ENCODE assay signal across 9 mouse cellular contexts in the genomic region with DNA sequence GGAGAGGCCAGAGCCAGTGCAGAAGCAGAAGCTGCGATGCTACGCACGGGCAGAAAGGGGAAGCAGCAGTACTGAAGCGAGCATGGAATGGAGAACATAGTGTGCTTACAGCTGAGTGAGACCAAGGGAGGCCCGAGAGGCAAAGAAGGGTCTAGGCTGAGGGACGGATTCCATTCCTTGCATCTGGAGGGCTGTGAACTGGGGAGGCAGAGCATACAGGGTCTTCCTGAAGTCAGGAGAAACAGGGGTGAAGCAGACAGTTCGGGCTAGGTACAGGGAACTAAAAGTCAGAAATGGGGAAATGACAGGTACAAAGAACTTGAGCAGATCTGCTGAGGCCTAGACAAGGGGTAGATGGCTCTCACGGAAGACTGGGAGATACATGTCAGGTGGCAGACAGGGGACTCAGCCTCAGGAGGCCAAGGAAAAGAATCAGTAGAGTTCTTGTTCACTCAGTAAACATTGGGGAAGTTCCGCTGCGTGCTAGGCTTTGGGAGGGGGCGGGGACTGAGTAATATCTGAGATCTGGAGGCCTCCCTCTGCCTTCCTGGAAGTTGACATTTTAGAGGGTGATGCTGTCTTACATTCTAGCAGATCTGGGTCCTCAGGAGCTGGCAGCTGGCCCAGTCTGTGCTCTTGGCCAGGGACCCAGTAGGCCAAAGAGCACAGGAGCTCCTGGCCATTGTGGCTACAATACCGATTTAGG. TPM values are rescaled to one million over a fixed set of nuclear protein-coding genes. Genes with fewer than 3 reads are reported as not detected.
A peak's percentile ranks its signal among the peaks of the same experiment; 100 is the strongest.
DNase-seq lines count a peak whose midpoint lies in the region; ATAC-seq lines count a peak whose summit lies in the region.
"Had no signal": no experiment of that assay in that cellular context is flagged by ENCODE, and none has a peak within 500 bp of the region (broad histone marks: within the 10 kb centered on the region; RNA-seq: fewer than 3 reads in every experiment).

No protein-coding gene starts in this region.

- H3K36me3 ChIP-seq in hindbrain, embryonic 12.5 days, result peaks cover 54% of the 10 kb centered on the region
- peaks cover 68% of the 10 kb centered on the region for H3K36me3 ChIP-seq in hindbrain, embryonic 10.5 days
- H3K36me3 ChIP-seq in liver, embryonic 11.5 days (ENCODE audit: control insufficient read depth, insufficient read depth, low read length), result no peaks in the 10 kb centered on the region; the same call in 1 of the 2 replicates
- H3K36me3 ChIP-seq in neural tube, embryonic 14.5 days (ENCODE audit: control insufficient read depth, insufficient read depth, low read length), result peaks cover 49% of the 10 kb centered on the region

- H3K9me3 ChIP-seq in hindbrain, embryonic 12.5 days (replicated peaks), result no peaks in the 10 kb centered on the region
- no peaks in the 10 kb centered on the region for H3K9me3 ChIP-seq in hindbrain, embryonic 10.5 days
- no peaks in the 10 kb centered on the region for H3K9me3 ChIP-seq in liver, embryonic 11.5 days (ENCODE audit: control insufficient read depth, low read length)
- no peaks in the 10 kb centered on the region for H3K9me3 ChIP-seq in neural tube, embryonic 14.5 days (ENCODE audit: control insufficient read depth, low read length)
- H3K9me3 ChIP-seq: limb, embryonic 15.5 days had no signal

- WGBS in hindbrain, embryonic 12.5 days, result 90% methylated on average over 12 of the region's 12 CpGs
- 85% methylated on average over 12 of the region's 12 CpGs for WGBS in hindbrain, embryonic 10.5 days
- WGBS in liver, embryonic 11.5 days, result 42% methylated on average over 12 of the region's 12 CpGs
- WGBS in neural tube, embryonic 14.5 days, result 88% methylated on average over 12 of the region's 12 CpGs

- H3K4me3 ChIP-seq in hindbrain, embryonic 12.5 days, result no peak overlapping the region
- H3K4me3 ChIP-seq in hindbrain, embryonic 10.5 days, result no peak overlapping the region
- no peak overlapping the region for H3K4me3 ChIP-seq in liver, embryonic 11.5 days (ENCODE audit: low read depth, low read length)
- no peak overlapping the region for H3K4me3 ChIP-seq in neural tube, embryonic 14.5 days (ENCODE audit: low read depth, low read length)
- H3K4me3 ChIP-seq: limb, embryonic 15.5 days had no signal

- no peak for DNase-seq in hindbrain, embryonic 10.5 days (ENCODE audit: low spot score)
- DNase-seq in MEL-GATA-1-ER (ENCODE audit: extremely low read depth, low read depth), result peak; percentile 82
- DNase-seq in cerebellum, postnatal 10 days, result peak; percentile 89 to 90
- peak; percentile 89 to 94 for DNase-seq in heart, postnatal 14 days
- DNase-seq in liver, embryonic 11.5 days (ENCODE audit: low spot score), result no peak
- no peak for DNase-seq in frontal cortex, postnatal 14 days (ENCODE audit: low spot score in 2 of 2)

- no peak overlapping the region for H3K4me2 ChIP-seq in hindbrain, embryonic 12.5 days (replicated peaks)
- peak overlapping the region; percentile 12 for H3K4me2 ChIP-seq in liver, embryonic 11.5 days
- H3K4me2 ChIP-seq in neural tube, embryonic 14.5 days (ENCODE audit: low read depth, low read length), result no peak overlapping the region
- H3K4me2 ChIP-seq: limb, embryonic 15.5 days had no signal

- ATAC-seq in hindbrain, embryonic 12.5 days (ENCODE audit: low FRiP score), result no peak
- 0 out of 2 replicates have a peak, but pooled peaks have one; percentile 33 for ATAC-seq in liver, embryonic 11.5 days (replicated peaks; ENCODE audit: low FRiP score)
- no peak for ATAC-seq in neural tube, embryonic 14.5 days (ENCODE audit: low read depth)

- H3K27me3 ChIP-seq in hindbrain, embryonic 12.5 days, result peaks cover 3% of the 10 kb centered on the region; the same call in 1 of the 2 replicates
- H3K27me3 ChIP-seq in hindbrain, embryonic 10.5 days (ENCODE audit: insufficient read depth, poor library complexity, severe bottlenecking), result peaks cover 10% of the 10 kb centered on the region
- H3K27me3 ChIP-seq in liver, embryonic 11.5 days (replicated peaks; ENCODE audit: control insufficient read depth, insufficient read depth, low read length), result no peaks in the 10 kb centered on the region
- H3K27me3 ChIP-seq in neural tube, embryonic 14.5 days (ENCODE audit: control insufficient read depth, insufficient read depth, low read length), result no peaks in the 10 kb centered on the region
- H3K27me3 ChIP-seq: limb, embryonic 15.5 days had no signal

- intact Hi-C loops in heart, postnatal 14 days (cut with DNase I), result loop anchor here (5.0 kb wide), 1 partner anchor 104 kb away; no protein-coding TSS in a partner anchor

- peaks cover 12% of the 10 kb centered on the region for H3K4me1 ChIP-seq in hindbrain, embryonic 12.5 days
- peaks cover 13% of the 10 kb centered on the region for H3K4me1 ChIP-seq in hindbrain, embryonic 10.5 days (replicated peaks)
- H3K4me1 ChIP-seq in liver, embryonic 11.5 days (replicated peaks; ENCODE audit: control insufficient read depth, insufficient read depth, low read length), result peaks cover 24% of the 10 kb centered on the region
- H3K4me1 ChIP-seq in neural tube, embryonic 14.5 days (ENCODE audit: control insufficient read depth, insufficient read depth, low read length), result peaks cover 7% of the 10 kb centered on the region; the same call in 1 of the 2 replicates

- H3K27ac ChIP-seq in hindbrain, embryonic 12.5 days, result no peak overlapping the region
- H3K27ac ChIP-seq in hindbrain, embryonic 10.5 days, result no peak overlapping the region; the same call in 1 of the 2 replicates
- H3K27ac ChIP-seq in liver, embryonic 11.5 days (ENCODE audit: low read depth, low read length), result no peak overlapping the region; the same call in 1 of the 2 replicates
- peak overlapping the region; percentile 34; the same call in 1 of the 2 replicates for H3K27ac ChIP-seq in neural tube, embryonic 14.5 days (ENCODE audit: low read depth, low read length)
- H3K27ac ChIP-seq: limb, embryonic 15.5 days had no signal

- H3K9ac ChIP-seq in hindbrain, embryonic 12.5 days, result peak overlapping the region; percentile 32
- H3K9ac ChIP-seq in liver, embryonic 11.5 days (ENCODE audit: low read depth, low read length), result peak overlapping the region; percentile 2; the same call in 1 of the 2 replicates
- H3K9ac ChIP-seq in neural tube, embryonic 14.5 days (replicated peaks; ENCODE audit: low read depth, low read length), result 0 out of 2 replicates have a peak overlapping the region, but pooled peaks have one; percentile 25
- H3K9ac ChIP-seq: limb, embryonic 15.5 days had no signal

RNA-seq across cellular contexts. Expression of a gene that starts 12.5 kb away (rescaled TPM):
- 7.8 and 9.4 TPM in 2 replicates for polyA plus RNA-seq in hindbrain, embryonic 12.5 days (2016; fragmentation: Nextera tagmentation; extraction: Ambion mirVana)
- polyA plus RNA-seq in hindbrain, embryonic 10.5 days (2016; fragmentation: Nextera tagmentation; extraction: Ambion mirVana), result 6.0 and 8.6 TPM in 2 replicates
- 10 to 100 TPM; 43.2 to 55.0 TPM for total RNA-seq in heart, postnatal 14 days (2021)
- polyA plus RNA-seq in liver, embryonic 11.5 days (2014; fragmentation: Nextera tagmentation; extraction: Ambion mirVana), result 2.3 and 2.5 TPM in 2 replicates
- 3.5 and 6.5 TPM in 2 replicates for polyA plus RNA-seq in neural tube, embryonic 14.5 days (2014; fragmentation: Nextera tagmentation; extraction: Ambion mirVana)

RNA-seq across cellular contexts. Expression of a gene that starts 16.5 kb away (rescaled TPM):
- not detected in 2 replicates for polyA plus RNA-seq in hindbrain, embryonic 12.5 days (2016; fragmentation: Nextera tagmentation; extraction: Ambion mirVana)
- not detected in 2 replicates for polyA plus RNA-seq in hindbrain, embryonic 10.5 days (2016; fragmentation: Nextera tagmentation; extraction: Ambion mirVana)
- total RNA-seq in heart, postnatal 14 days (2021), result not detected
- polyA plus RNA-seq in liver, embryonic 11.5 days (2014; fragmentation: Nextera tagmentation; extraction: Ambion mirVana), result not detected in 2 replicates
- polyA plus RNA-seq in neural tube, embryonic 14.5 days (2014; fragmentation: Nextera tagmentation; extraction: Ambion mirVana), result not detected in 2 replicates

RNA-seq across cellular contexts. Expression of a gene that starts 26.7 kb away (rescaled TPM):
- 0.30 and 0.43 TPM in 2 replicates for polyA plus RNA-seq in hindbrain, embryonic 12.5 days (2016; fragmentation: Nextera tagmentation; extraction: Ambion mirVana)
- polyA plus RNA-seq in hindbrain, embryonic 10.5 days (2016; fragmentation: Nextera tagmentation; extraction: Ambion mirVana), result 0.45 and 0.63 TPM in 2 replicates
- total RNA-seq in heart, postnatal 14 days (2021), result not detected
- polyA plus RNA-seq in liver, embryonic 11.5 days (2014; fragmentation: Nextera tagmentation; extraction: Ambion mirVana), result 0.38 TPM in 1 of 2 replicates, not detected in the other
- 0.49 and 0.66 TPM in 2 replicates for polyA plus RNA-seq in neural tube, embryonic 14.5 days (2014; fragmentation: Nextera tagmentation; extraction: Ambion mirVana)

Comparison
In these comparisons a context has a peak if more than half of its experiments do, and no peak if none do; other contexts are left out.
1. DNase-seq: peak in MEL-GATA-1-ER (single experiment), cerebellum, postnatal 10 days (2 of 2) and heart, postnatal 14 days (2 of 2); none in hindbrain, embryonic 10.5 days (single experiment), liver, embryonic 11.5 days (single experiment) and frontal cortex, postnatal 14 days (0 of 2).
2. Peak in every context shown above with its lines, with median percentiles within 50 percentile points of each other: H3K9ac ChIP-seq.